Mouse (Mus musculus) left cerebral cortex, adult 2 months (tissue): ENCODE measurements at regions not wholly inside any gene's neighbourhood (a gene's known extent, or its start where the extent isn't known, plus 50 kb on each side); places are given as distances from the start of the nearest gene placed in this dataset.
A peak's percentile ranks its signal among the peaks of the same experiment; 100 is the strongest.

Source experiments
- DNase-seq, 2 experiments: peaks; one replicate each; pipeline ENCODE4 v3.0.0; 2021 to 2022; ENCODE audit warnings: low spot score in 2 of 2, mixed read lengths in 1 of 2; ENCODE audit errors: extremely low spot score in 1 of 2
- H3K27ac ChIP-seq: fragments of 200-600 bp; 2 replicates; pipeline ENCODE4 v1.8.1; 2022
- H3K4me3 ChIP-seq: fragments of 200-600 bp; 2 replicates; pipeline ENCODE4 v1.8.1; 2022
- CTCF ChIP-seq: fragments of 200-600 bp; IDR thresholded peaks from 2 replicates; pipeline ENCODE4 v1.8.1; 2022; ENCODE audit warnings: antibody characterized with exemption, mild to moderate bottlenecking, moderate library complexity
- intact Hi-C: fragments of 180-260 bp; cut with DNase I; formaldehyde crosslinking; loops from one replicate; pipeline ENCODE4 v1.15.1; 2025

DNA sequence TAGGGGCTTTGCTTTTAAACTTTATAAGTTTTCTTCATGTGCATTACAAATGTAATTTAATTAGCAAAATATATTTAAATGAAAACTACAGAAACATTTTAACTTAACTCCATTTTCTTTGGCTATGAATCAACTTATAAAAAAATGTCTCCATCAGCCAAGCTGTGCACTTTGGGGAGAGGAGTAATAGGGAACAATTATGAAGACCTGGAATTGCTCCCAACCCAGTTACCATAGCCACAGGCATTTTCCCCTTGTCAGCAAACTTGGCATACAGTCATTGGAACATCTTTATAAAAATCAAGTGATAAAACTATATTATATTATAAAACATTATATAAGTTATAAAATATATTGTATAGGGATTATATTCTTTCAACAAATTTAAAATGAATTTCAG is 65.0 kb downstream of the Atxn7l3b start:
- Histone ChIP-seq H3K27ac (no peak overlapping the region), H3K4me3 (no peak overlapping the region)
- no peak for DNase-seq
- TF ChIP-seq CTCF = no peak
- intact Hi-C loops = no loop called here

DNA sequence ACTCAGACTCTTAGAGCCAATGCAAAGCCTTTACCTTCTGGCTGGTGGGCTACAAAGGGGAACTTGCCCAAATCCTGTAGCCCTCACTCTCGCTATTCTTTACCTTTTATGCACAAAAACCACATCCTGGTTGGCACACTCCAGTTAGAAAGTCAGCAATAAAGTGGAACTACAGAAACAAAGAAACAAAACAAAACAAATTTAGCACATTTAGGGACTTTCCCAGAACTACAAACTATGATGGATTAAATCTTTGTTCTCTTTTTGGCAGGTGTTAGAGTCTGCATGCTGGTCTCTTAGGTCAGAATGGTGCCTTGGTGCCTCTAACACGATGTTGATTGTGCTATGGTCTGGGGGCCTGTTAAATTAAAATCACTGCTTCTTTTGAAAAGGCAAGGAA is 65.4 kb downstream of the Atxn7l3b start:
- DNase-seq = no peak
- TF ChIP-seq CTCF = no peak
- no peak overlapping the region for H3K27ac ChIP-seq

DNA sequence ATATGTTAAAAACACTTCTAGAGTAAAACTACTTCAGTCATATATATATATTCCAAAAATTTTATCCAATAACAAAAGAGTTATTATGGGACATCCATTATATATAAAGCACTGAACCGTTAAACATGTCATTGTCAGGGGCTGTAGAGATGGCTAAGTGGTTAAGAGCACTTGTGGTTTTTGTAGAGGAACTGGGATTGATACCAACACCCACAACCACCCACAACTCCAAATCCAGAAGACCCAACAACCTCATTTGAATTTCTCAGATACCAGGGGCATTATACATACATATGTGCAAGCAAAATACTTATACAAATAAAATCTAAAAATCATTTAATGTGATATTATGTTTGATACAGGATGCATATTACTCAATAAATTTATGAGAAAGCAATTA is 76.8 kb downstream of the Atxn7l3b start:
- Histone ChIP-seq H3K27ac (no peak overlapping the region), H3K4me3 (no peak overlapping the region)
- intact Hi-C loops = no loop called here
- no peak for TF ChIP-seq CTCF
- no peak for DNase-seq

More for the DNA sequence above, 65.4 kb downstream of the Atxn7l3b start:
- no peak overlapping the region for H3K4me3 ChIP-seq
- intact Hi-C loops = no loop called here

DNA sequence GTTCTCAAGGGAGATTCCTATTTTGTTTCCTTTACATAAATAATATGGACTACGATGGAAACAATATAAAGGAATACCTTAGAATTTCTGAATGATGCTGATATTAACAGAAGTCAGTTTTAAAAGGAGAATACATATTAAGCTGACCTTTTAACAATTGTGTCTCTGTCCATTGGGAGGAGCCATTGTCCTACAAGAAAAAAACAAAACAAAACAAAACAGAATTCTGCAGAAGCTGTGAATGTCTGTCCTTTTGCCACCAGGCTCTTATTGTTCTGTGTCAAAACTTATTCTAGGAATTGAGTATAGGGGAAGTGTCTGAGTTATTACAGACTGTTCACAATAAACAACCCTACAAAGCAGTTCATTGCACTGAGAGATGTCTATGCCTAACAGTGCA is 82.6 kb downstream of the Atxn7l3b start:
- H3K4me3 ChIP-seq = no peak overlapping the region
- intact Hi-C loops = no loop called here
- peak; percentile 20 for TF ChIP-seq CTCF
- no peak for DNase-seq
- H3K27ac ChIP-seq = no peak overlapping the region

DNA sequence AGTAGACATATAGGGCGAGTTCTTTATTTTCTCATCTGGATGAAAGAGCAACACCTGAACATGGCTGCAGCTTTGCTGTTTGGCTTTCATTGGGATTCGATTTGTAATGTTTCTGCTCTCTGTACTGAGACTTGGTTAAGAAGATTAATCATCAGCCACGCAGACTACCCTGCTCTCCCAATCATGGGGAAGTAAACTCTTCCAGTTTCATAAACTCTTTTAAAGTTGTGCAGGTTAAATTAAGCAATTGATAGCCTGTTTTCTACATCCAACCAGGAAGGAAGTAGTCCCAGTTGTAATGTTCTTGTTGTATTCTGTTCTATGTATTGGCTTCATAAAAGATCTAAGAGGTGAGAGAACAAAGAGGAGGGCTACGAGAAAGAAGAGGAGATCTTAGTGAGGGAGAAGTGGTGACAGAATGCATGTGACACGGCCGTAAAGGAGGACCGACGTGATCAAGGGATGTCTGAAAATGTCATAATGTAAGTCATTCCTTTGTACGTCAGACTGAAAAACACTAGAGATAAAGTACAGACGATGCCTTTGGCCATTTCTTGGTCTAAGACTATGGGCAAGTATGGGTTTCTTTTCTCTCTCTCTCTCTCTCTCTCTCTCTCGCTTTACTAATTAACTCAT is 91.3 kb downstream of the Atxn7l3b start:
- TF ChIP-seq CTCF = no peak
- Histone ChIP-seq H3K27ac (no peak overlapping the region), H3K4me3 (no peak overlapping the region)
- no peak for DNase-seq
- intact Hi-C loops = no loop called here

DNA sequence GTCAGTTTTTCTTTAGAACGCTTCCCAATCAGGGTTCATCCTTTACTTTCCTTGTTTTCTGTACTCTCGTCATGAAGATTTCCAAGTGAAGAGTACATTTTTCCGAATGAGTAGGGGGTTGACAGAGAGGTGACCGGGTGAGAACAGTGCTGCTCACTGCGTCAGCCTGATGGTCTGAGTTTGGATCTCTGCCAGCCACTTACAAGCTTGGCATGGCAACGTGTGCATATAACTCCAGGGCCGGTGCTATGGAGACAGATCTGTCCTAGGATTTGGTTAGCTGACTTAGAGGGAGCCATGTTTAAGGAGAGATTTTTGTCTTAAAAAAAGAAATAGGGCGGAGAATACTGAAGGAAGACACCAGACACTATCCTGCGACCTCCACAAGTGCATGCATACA is 92.8 kb downstream of the Atxn7l3b start:
- Histone ChIP-seq H3K4me3 (no peak overlapping the region), H3K27ac (no peak overlapping the region)
- no peak for TF ChIP-seq CTCF
- intact Hi-C loops = no loop called here
- DNase-seq = no peak

DNA sequence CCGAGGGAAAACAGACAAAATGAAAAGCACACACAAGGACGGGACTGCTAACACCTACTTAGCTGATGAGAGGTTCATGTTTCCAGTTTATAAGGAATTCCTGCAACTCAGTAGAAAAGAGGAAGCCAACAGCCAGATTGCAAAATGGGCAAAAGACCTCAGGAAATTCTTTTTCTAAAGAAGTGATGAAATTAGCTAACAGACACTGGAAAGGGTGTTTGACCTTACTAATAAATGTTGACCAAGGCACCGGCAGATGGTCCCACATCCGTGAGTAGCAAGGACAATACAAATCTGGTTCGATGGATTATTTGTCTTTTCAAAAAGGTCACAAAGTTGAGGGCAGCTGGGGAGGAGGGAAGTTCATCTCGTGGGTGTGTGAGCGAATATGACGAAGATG is 93.3 kb downstream of the Atxn7l3b start:
- TF ChIP-seq CTCF = no peak
- Histone ChIP-seq H3K27ac (no peak overlapping the region), H3K4me3 (no peak overlapping the region)
- intact Hi-C loops = no loop called here
- no peak for DNase-seq

DNA sequence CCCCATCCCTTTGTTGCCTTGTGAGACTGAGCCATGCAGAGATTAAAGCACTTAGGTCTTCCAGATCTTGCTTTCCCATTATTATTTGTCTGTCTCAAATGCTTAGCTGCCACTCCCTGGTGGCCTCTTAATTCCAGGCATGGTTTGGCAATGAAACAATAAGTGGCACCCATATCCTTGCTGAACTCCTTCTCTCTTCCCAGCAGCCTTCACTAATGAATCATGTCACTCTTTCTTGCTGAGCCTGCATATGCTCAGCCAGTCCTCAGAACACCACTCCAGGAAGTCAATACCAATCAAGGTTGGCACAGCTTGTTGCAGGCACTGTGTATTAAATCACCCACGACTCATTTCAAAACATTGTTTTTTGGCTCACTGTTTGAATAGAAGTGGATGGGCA is 118.6 kb downstream of the Atxn7l3b start:
- no peak overlapping the region for H3K27ac ChIP-seq
- no peak overlapping the region for H3K4me3 ChIP-seq
- no peak for TF ChIP-seq CTCF
- intact Hi-C loops = no loop called here
- no peak for DNase-seq

DNA sequence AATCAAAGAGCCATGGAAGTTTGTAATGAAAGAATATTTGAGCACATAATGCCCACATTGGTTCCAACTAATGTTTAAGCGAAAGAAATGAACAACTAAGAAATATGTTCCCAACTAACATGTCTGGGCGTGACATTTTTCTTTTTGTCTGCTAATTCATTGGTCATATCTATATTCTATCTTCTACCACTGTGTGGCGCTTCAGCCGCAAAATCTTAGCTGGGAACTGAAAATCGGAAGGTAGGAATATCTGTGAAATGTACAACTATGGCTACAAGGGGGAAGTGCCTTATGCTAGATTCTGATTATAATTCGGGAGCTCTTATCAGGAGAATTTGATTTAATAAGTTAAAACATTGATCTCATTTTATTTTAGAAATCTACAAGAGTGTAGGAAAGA is 125.2 kb downstream of the Atxn7l3b start:
- DNase-seq = no peak
- intact Hi-C loops = loop anchor here (5.0 kb wide), 2 partner anchors 741 to 826 kb away; partner anchors contain the start of gene Glipr1l1

DNA sequence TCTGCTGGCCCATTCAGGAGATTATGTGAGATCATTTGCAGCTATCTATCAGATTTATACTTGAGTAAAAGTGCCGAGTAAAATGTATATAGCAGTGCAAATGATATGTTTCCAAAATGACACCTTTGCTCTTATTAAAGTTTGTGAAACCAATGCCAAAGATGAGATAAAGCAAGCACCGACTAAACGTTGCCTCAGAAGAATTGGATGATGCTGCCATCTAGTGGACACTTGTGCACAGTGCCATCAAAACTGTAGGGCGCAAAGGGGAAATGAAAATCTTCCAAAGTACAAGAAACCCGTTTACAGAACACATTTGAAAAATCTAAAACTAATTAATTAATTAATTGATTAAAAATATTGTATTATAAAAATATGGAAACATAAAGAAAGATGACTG is 127.2 kb downstream of the Atxn7l3b start:
- no peak overlapping the region for H3K27ac ChIP-seq
- intact Hi-C loops = loop anchor here (1.0 to 5.0 kb wide), 3 partner anchors 598 to 824 kb away; partner anchors contain the start of gene Glipr1l1
- no peak overlapping the region for H3K4me3 ChIP-seq
- peak; percentile 20 to 43 for DNase-seq
- peak; percentile 87 for TF ChIP-seq CTCF

More for the DNA sequence above, 125.2 kb downstream of the Atxn7l3b start:
- H3K27ac ChIP-seq = no peak overlapping the region
- no peak overlapping the region for H3K4me3 ChIP-seq
- peak; percentile 58 for TF ChIP-seq CTCF

DNA sequence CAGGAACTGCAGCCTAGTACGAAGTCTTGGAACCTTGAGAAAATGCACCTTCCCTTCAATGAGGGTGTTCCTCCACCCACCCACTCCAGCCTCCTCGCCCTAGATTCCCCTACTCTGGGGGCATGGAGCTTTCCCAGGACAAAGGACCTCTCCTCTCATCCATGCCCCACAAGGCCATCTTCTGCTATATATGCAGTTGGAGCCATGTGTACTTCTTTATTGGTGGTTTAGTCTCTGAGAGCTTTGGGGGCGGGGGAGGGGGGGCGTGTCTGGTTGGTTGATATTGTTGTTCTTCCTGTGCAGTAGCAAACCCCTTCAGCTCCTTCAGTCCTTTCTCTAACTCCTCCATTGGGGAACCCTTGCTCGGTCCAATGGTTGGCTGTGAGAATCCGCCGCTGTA is 130.2 kb downstream of the Atxn7l3b start:
- H3K27ac ChIP-seq = no peak overlapping the region
- DNase-seq = no peak
- intact Hi-C loops = no loop called here
- TF ChIP-seq CTCF = no peak
- H3K4me3 ChIP-seq = no peak overlapping the region

DNA sequence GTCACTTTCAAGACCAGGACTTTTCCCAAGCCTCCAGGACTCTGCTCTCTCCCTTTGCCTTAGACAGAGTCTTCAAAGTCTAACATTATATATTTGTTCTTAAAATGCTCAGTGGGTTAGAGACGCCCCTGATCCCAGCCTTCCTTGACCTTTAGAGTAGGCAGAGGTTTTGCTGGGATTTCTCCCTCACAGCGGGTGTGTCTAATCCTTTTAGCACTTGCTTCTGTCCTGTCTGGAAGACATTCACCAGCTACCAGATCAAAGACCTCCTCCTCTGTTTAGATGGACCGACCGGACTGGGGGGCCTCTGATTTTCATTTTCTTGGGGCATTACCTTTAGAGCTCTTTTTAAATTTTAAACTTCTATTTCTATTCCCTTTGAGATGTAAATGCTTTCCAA is 130.7 kb downstream of the Atxn7l3b start:
- intact Hi-C loops = no loop called here
- no peak overlapping the region for H3K27ac ChIP-seq
- DNase-seq = no peak
- no peak for TF ChIP-seq CTCF
- H3K4me3 ChIP-seq = no peak overlapping the region

DNA sequence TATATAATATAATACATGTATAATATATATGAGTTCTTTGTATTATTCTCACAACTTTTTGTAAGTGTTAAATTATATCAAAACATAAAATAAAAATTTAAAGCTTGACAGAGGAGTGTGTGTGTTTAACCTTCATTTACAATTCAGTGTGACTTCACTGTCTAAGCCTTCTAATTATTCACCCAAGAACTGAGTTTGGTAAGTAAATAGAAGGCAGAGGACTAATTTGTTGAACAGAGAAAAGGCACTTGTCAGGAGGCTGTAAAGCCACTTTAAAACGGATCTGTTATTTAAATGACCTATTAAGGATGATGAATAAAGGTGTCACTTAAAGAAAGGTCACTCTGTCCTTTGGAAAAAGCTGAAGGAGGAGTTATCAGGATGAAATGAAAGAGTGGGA is 132.9 kb downstream of the Atxn7l3b start:
- Histone ChIP-seq H3K27ac (no peak overlapping the region), H3K4me3 (no peak overlapping the region)
- TF ChIP-seq CTCF = no peak
- no peak for DNase-seq
- intact Hi-C loops = no loop called here
